Mouse (Mus musculus) olfactory bulb, adult 2 months (tissue): ENCODE data around the gene Lyrm9. TPM values are rescaled to one million over a fixed set of nuclear protein-coding genes. Genes with fewer than 3 reads are reported as not detected.
A peak's percentile ranks its signal among the peaks of the same experiment; 100 is the strongest.

ENCODE experiments used
- H3K27ac ChIP-seq: fragments of 200-500 bp; 2 replicates; pipeline ENCODE4 v1.5.1; 2012; ENCODE audit warnings: low read depth, low read length; ENCODE audit not compliant: insufficient read depth
- H3K4me1 ChIP-seq: fragments of 200-500 bp; 2 replicates; pipeline ENCODE4 v1.6.1; 2012; ENCODE audit warnings: low read length; ENCODE audit not compliant: control insufficient read depth, insufficient read depth
- H3K4me3 ChIP-seq: fragments of 200-500 bp; 2 replicates; pipeline ENCODE4 v1.5.1; 2012; ENCODE audit warnings: mild to moderate bottlenecking, low read depth, low read length, moderate library complexity; ENCODE audit not compliant: insufficient read depth
- CTCF ChIP-seq: fragments of 200-500 bp; IDR thresholded peaks from 2 replicates; pipeline ENCODE4 v1.5.1; 2012; ENCODE audit warnings: low read depth, mild to moderate bottlenecking, low read length, moderate library complexity; ENCODE audit not compliant: insufficient read depth
- POLR2A ChIP-seq: fragments of 200-500 bp; IDR thresholded peaks from 2 replicates; pipeline ENCODE4 v1.6.1; 2012; ENCODE audit warnings: mild to moderate bottlenecking, low read depth, low read length, moderate library complexity; ENCODE audit not compliant: insufficient read depth
- WGBS: fragments of 180-500 bp; shearing (Covaris S2); methylation state at CpG from one replicate; pipeline ENCODE4 v1.1.7; 2018; 5-methylcytosine and 5-hydroxymethylcytosine counted together
- polyA plus RNA-seq: library from polyadenylated mRNA; stranded (reverse); fragments of >200 nt; gene quantifications from 2 replicates; pipeline ENCODE4 v1.2.4, GENCODE M21; 2012; ENCODE audit warnings: low replicate concordance; ENCODE audit not compliant: missing spikeins, insufficient read depth, insufficient read length

The Lyrm9 gene
- not detected in 2 replicates for polyA plus RNA-seq

GRCm38 (mm10) chr11:78826442-78827013 is at the start of gene Lyrm9:
Gene Lyrm9 (plus strand): TSS chr11:78826584.
- Histone ChIP-seq H3K4me3 (peak within 1 kb of the TSS; percentile 63), H3K4me1 (peaks cover 25% of the 10 kb centered on the region), H3K27ac (peak within 1 kb of the TSS; percentile 73)
- WGBS = under 1% methylated on average over 50 of the region's 51 CpGs
- TF ChIP-seq CTCF (peak; percentile 98), POLR2A (peak; percentile 47; the same call in 1 of the 2 replicates)

GRCm38 (mm10) chr11:78777851-78778680 is 48.3 kb upstream of the Lyrm9 start:
- no peak overlapping the region for H3K27ac ChIP-seq
- WGBS = 69% methylated on average over 10 of the region's 10 CpGs
- peaks cover under 1% of the 10 kb centered on the region; the same call in 1 of the 2 replicates for H3K4me1 ChIP-seq
- no peak for TF ChIP-seq CTCF
- no peak for TF ChIP-seq POLR2A
- no peak overlapping the region for H3K4me3 ChIP-seq

- Histone ChIP-seq H3K4me1 (peaks cover 3% of the 10 kb centered on the region; the same call in 1 of the 2 replicates), H3K4me3 (no peak overlapping the region), H3K27ac (no peak overlapping the region)
- over 99% methylated on average over 3 of the region's 3 CpGs for WGBS
- TF ChIP-seq CTCF = no peak
- no peak for TF ChIP-seq POLR2A
Measured at GRCm38 (mm10) chr11:78780002-78780401, 46.4 kb upstream of the Lyrm9 start.

GRCm38 (mm10) chr11:78780571-78780970 is 45.8 kb upstream of the Lyrm9 start:
- peaks cover 3% of the 10 kb centered on the region; the same call in 1 of the 2 replicates for H3K4me1 ChIP-seq
- no peak overlapping the region for H3K4me3 ChIP-seq
- H3K27ac ChIP-seq = no peak overlapping the region
- 90% methylated on average over 3 of the region's 3 CpGs for WGBS
- TF ChIP-seq POLR2A (no peak), CTCF (no peak)

- WGBS = 88% methylated on average over 5 of the region's 5 CpGs
- Histone ChIP-seq H3K27ac (no peak overlapping the region), H3K4me3 (no peak overlapping the region)
Measured at GRCm38 (mm10) chr11:78782326-78782725, 44.1 kb upstream of the Lyrm9 start.

GRCm38 (mm10) chr11:78782791-78783347 is 43.5 kb upstream of the Lyrm9 start:
- TF ChIP-seq CTCF = no peak
- TF ChIP-seq POLR2A = no peak
- 78% methylated on average over 9 of the region's 9 CpGs for WGBS
- Histone ChIP-seq H3K27ac (no peak overlapping the region), H3K4me3 (no peak overlapping the region), H3K4me1 (peaks cover 6% of the 10 kb centered on the region; the same call in 1 of the 2 replicates)

More at GRCm38 (mm10) chr11:78782326-78782725, 44.1 kb upstream of the Lyrm9 start:
- TF ChIP-seq CTCF = no peak
- no peak for TF ChIP-seq POLR2A
- peaks cover 6% of the 10 kb centered on the region; the same call in 1 of the 2 replicates for H3K4me1 ChIP-seq

GRCm38 (mm10) chr11:78786013-78786431 is 40.4 kb upstream of the Lyrm9 start:
- WGBS = 53% methylated on average over 7 of the region's 7 CpGs
- peaks cover 13% of the 10 kb centered on the region for H3K4me1 ChIP-seq

GRCm38 (mm10) chr11:78789370-78790060 is 36.9 kb upstream of the Lyrm9 start:
- TF ChIP-seq POLR2A (no peak), CTCF (no peak)
- WGBS = 32% methylated on average over 11 of the region's 11 CpGs
- no peak overlapping the region for H3K4me3 ChIP-seq
- peaks cover 24% of the 10 kb centered on the region for H3K4me1 ChIP-seq
- peak overlapping the region; percentile 66 for H3K27ac ChIP-seq

More at GRCm38 (mm10) chr11:78786013-78786431, 40.4 kb upstream of the Lyrm9 start:
- H3K4me3 ChIP-seq = no peak overlapping the region
- TF ChIP-seq POLR2A = no peak
- H3K27ac ChIP-seq = no peak overlapping the region

GRCm38 (mm10) chr11:78791582-78791981 is 34.8 kb upstream of the Lyrm9 start:
- TF ChIP-seq CTCF = no peak
- TF ChIP-seq POLR2A = no peak
- Histone ChIP-seq H3K4me3 (no peak overlapping the region), H3K27ac (peak overlapping the region; percentile 76), H3K4me1 (peaks cover 22% of the 10 kb centered on the region)
- 13% methylated on average over 4 of the region's 4 CpGs for WGBS
